Mouse (Mus musculus): ENCODE results near the gene Pik3r4. TPM values are rescaled to one million over a fixed set of nuclear protein-coding genes. Genes with fewer than 3 reads are reported as not detected.
A peak's percentile ranks its signal among the peaks of the same experiment; 100 is the strongest.
"Not testable (repeated sequence)": the region's sequence is repeated elsewhere in the genome, so short reads cannot be mapped to it uniquely, and the experiment has no call there.

Gene Pik3r4
- 7.4 and 11.3 TPM in 2 replicates for polyA plus RNA-seq (2011; ENCODE audit: insufficient read depth, insufficient read length, low replicate concordance, missing spikeins)

DNA sequence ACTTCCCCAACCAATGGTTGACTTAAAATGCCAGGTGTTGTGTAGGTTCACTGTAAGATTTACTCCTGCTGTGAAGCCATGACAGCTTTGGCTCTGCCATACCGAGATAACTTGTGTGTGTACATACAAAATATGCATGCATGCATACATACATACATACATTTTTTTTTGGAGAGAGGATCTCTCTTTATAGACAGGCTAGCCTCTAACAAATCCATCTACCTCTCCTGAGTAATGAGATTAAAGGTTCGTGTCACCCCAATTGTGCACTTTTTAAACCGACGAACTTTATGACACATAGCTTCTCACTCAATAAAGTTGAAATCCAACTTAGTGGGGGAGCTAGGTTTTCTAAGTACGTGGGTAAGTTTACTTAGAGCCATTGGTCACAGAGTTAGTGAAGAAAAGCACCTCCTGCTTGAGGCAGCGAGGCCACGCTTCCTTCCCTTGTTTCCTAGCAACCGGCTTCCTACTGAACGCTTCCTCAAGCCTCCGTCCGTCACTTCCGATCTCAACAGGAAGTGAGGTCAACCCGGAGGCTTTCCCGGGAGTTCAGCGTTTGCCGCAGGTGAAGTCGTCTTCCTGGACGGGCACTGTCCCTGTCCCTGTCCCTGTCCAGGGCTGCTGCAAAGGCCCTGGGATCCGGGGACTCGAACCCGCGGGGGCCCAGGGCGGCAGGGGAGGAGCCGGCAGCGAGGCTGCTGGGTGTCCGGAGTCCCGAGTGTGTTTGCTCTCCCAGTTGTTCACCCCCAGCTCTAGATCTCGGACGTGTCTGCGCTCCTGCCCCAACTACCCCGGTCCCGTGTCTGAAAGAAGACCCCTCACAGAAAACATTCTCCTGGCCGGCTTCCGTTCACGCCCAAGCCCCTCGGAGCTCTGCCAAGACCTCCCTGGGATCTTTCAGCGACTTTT lies at the start of gene Pik3r4:
Gene Pik3r4 (plus strand): TSS at position 519 of the 912 bp plus-strand sequence.
- H3K27ac ChIP-seq (ENCODE audit: control insufficient read depth, insufficient read depth, low read depth, low read length, poor library complexity) = peak within 1 kb of the TSS; percentile 59; the same call in 1 of the 2 replicates
- 4% methylated on average over 37 of the region's 37 CpGs for WGBS

GRCm38 (mm10) chr9:105598906-105599305 lies 43.9 kb upstream of the Pik3r4 start:
- H3K4me3 ChIP-seq (replicated peaks; ENCODE audit: control insufficient read depth, low read depth, low read length) = no peak overlapping the region
- H3K27ac ChIP-seq (ENCODE audit: control insufficient read depth, insufficient read depth, low read depth, low read length, poor library complexity) = no peak overlapping the region
- 70% methylated on average over 4 of the region's 4 CpGs for WGBS
- H3K4me1 ChIP-seq (ENCODE audit: control insufficient read depth, insufficient read depth, low read length) = no peaks in the 10 kb centered on the region
- no peak for TF ChIP-seq CTCF (IDR thresholded peaks at IDR 0.05; ENCODE audit: control insufficient read depth, insufficient read depth, low read length)
- no peak for TF ChIP-seq POLR2A (IDR thresholded peaks at IDR 0.05; ENCODE audit: borderline replicate concordance, control insufficient read depth, low read depth, low read length)

More for the DNA sequence above, at the start of gene Pik3r4:
- Histone ChIP-seq H3K4me3 (replicated peaks; ENCODE audit: control insufficient read depth, low read depth, low read length) (peak within 1 kb of the TSS; percentile 83), H3K4me1 (ENCODE audit: control insufficient read depth, insufficient read depth, low read length) (no peaks in the 10 kb centered on the region)
- TF ChIP-seq CTCF (IDR thresholded peaks at IDR 0.05; ENCODE audit: control insufficient read depth, insufficient read depth, low read length) = no peak
- 0 out of 2 replicates have a peak, but pooled peaks have one; percentile 54 for TF ChIP-seq POLR2A (IDR thresholded peaks at IDR 0.05; ENCODE audit: borderline replicate concordance, control insufficient read depth, low read depth, low read length)

DNA sequence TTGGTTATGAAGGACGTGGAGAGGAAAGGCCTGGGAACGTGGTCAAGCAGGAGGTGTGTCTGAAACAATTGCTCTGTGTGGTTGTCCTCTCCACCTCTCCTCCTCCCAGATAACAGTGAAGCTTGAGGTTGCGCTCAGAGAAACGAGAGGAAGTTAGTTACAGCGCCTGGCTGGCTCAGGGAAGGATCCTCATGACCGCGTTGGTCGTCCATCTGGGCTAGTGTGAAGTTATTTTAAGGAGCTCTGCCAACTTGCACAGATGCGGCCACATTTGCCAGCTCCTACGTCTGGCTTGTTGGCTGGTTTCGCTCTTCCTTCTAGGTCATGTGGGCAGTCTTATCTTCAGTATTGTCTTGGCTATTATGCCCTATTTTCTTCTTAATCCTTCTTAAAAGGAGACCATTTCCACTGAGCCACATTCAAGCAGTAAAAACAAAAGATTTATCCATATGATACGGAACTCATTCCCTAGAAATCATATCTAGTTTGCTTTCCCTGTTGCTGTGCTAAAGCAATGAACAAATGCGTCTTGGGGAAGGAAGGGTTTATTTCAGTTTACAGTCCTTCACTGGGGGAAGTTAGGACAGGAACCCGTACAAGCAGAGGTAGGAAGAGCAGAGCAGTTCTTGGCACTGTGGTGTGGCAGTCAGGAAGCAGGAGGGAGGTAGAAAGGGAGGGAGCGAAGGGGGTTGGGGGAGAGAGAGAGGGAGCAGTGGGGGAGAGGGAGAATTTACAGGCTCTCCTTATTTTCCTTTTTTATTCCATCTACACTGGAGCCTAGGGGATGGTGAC lies 30.6 kb upstream of the Pik3r4 start:
- Histone ChIP-seq H3K27ac (ENCODE audit: control insufficient read depth, insufficient read depth, low read depth, low read length, poor library complexity) (no peak overlapping the region), H3K4me1 (ENCODE audit: control insufficient read depth, insufficient read depth, low read length) (no peaks in the 10 kb centered on the region), H3K4me3 (replicated peaks; ENCODE audit: control insufficient read depth, low read depth, low read length) (no peak overlapping the region)
- WGBS = 34% methylated on average over 15 of the region's 15 CpGs
- TF ChIP-seq POLR2A (IDR thresholded peaks at IDR 0.05; ENCODE audit: borderline replicate concordance, control insufficient read depth, low read depth, low read length) (no peak), CTCF (IDR thresholded peaks at IDR 0.05; ENCODE audit: control insufficient read depth, insufficient read depth, low read length) (no peak)

- H3K4me3 ChIP-seq (replicated peaks; ENCODE audit: control insufficient read depth, low read depth, low read length) = no peak overlapping the region
- no peak overlapping the region for H3K27ac ChIP-seq (ENCODE audit: control insufficient read depth, insufficient read depth, low read depth, low read length, poor library complexity)
- 78% methylated on average over 7 of the region's 7 CpGs for WGBS
- TF ChIP-seq POLR2A (IDR thresholded peaks at IDR 0.05; ENCODE audit: borderline replicate concordance, control insufficient read depth, low read depth, low read length) = no peak
- H3K4me1 ChIP-seq (ENCODE audit: control insufficient read depth, insufficient read depth, low read length) = no peaks in the 10 kb centered on the region
Measured at GRCm38 (mm10) chr9:105612919-105613318, 29.9 kb upstream of the Pik3r4 start.

GRCm38 (mm10) chr9:105615952-105616351 lies 26.8 kb upstream of the Pik3r4 start:
- Histone ChIP-seq H3K4me1 (ENCODE audit: control insufficient read depth, insufficient read depth, low read length) (no peaks in the 10 kb centered on the region), H3K27ac (ENCODE audit: control insufficient read depth, insufficient read depth, low read depth, low read length, poor library complexity) (no peak overlapping the region), H3K4me3 (replicated peaks; ENCODE audit: control insufficient read depth, low read depth, low read length) (no peak overlapping the region)
- 57% methylated on average over 2 of the region's 2 CpGs for WGBS
- TF ChIP-seq CTCF (IDR thresholded peaks at IDR 0.05; ENCODE audit: control insufficient read depth, insufficient read depth, low read length) = no peak
- no peak for TF ChIP-seq POLR2A (IDR thresholded peaks at IDR 0.05; ENCODE audit: borderline replicate concordance, control insufficient read depth, low read depth, low read length)

DNA sequence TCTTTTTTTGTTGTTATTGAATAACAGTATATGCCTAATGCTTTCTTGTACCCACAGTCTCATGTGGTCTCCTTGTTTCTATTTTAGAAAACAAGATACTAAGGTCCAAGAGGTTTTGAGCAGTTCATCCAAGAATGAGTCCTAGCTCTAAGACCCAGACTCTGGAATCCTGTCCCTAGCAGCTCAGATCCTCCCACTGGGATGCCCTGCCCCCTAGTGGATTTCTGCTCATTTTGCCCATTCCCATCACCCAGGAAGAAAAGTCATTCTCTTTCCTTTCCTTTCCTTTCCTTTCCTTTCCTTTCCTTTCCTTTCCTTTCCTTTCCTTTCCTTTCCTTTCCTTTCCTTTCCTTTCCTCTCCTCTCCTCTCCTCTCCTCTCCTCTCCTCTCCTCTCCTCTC lies 25.5 kb upstream of the Pik3r4 start:
- not testable (repeated sequence) for H3K4me3 ChIP-seq (replicated peaks; ENCODE audit: control insufficient read depth, low read depth, low read length); H3K27ac ChIP-seq (ENCODE audit: control insufficient read depth, insufficient read depth, low read depth, low read length, poor library complexity); H3K4me1 ChIP-seq (ENCODE audit: control insufficient read depth, insufficient read depth, low read length)
- TF ChIP-seq CTCF (IDR thresholded peaks at IDR 0.05; ENCODE audit: control insufficient read depth, insufficient read depth, low read length) = peak; percentile 60

DNA sequence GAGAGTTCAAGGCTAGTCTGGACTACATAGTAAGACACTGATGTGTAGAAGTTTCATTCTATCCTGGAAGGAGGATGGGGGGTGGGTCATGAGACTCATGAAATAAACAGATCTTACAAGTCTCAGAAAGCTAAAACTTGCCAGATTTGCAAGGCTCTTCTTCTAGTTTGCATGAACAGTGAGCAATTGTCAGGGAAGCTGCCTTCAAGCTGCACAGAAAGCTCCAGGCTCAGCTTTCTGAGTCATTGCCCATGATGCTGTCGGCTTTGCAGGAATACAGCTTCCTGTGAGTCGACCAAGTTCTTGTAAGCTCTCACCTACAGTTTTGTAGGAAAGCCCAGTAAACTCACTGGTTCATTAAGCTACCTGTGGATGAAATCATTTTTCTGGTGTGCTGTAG lies 8.8 kb upstream of the Pik3r4 start:
- TF ChIP-seq POLR2A (IDR thresholded peaks at IDR 0.05; ENCODE audit: borderline replicate concordance, control insufficient read depth, low read depth, low read length) (no peak), CTCF (IDR thresholded peaks at IDR 0.05; ENCODE audit: control insufficient read depth, insufficient read depth, low read length) (no peak)
- no peak overlapping the region for H3K27ac ChIP-seq (ENCODE audit: control insufficient read depth, insufficient read depth, low read depth, low read length, poor library complexity)
- 61% methylated on average over 2 of the region's 2 CpGs for WGBS
- no peak overlapping the region for H3K4me3 ChIP-seq (replicated peaks; ENCODE audit: control insufficient read depth, low read depth, low read length)
- no peaks in the 10 kb centered on the region for H3K4me1 ChIP-seq (ENCODE audit: control insufficient read depth, insufficient read depth, low read length)

DNA sequence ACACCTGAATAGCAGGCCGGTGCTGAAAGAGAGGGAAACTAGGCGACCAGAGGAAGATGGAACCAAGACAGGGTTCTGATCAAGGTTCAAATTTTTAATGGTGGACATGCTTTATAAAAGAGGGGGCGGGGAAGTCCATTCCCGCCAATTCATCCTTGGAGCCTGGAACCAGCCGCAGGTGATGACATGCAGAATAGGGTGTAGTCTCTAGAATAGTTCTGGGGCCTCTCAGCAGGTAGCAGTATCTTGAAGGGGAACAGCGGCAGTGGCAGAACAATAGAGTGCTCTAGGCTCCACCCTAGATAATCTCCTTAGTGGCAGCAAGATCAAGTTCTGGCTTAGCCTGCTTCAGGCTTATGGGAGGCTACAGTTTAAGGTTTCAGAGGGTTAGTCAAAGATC lies 1.4 kb upstream of the Pik3r4 start:
- H3K4me3 ChIP-seq (replicated peaks; ENCODE audit: control insufficient read depth, low read depth, low read length); H3K27ac ChIP-seq (ENCODE audit: control insufficient read depth, insufficient read depth, low read depth, low read length, poor library complexity); H3K4me1 ChIP-seq (ENCODE audit: control insufficient read depth, insufficient read depth, low read length): not testable (repeated sequence)
- 80% methylated on average over 6 of the region's 6 CpGs for WGBS

Measured in bone marrow, adult 2 months (tissue).